28 mouse cellular contexts compared by ENCODE assay signal in the genomic region with DNA sequence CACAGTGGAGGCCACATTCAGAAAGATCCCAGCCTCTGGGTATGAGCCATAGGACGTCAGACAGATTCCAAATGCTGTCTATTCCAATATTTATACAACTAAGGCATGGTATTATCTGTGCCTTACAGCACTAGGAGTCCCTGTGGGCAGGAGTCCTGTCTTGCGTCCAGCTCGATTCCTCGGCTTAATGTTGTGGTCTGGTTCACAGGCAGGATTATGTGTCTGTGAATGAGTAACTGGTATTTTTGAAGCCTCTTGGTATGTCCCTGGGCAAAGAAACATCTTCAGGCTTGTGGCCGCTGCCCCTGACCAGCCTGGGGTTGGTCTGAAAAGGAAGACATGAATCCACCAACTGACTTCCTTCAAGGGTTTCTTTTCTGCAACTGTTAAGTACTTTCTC.
A peak's percentile ranks its signal among the peaks of the same experiment; 100 is the strongest.
DNase-seq lines count a peak whose midpoint lies in the region; ATAC-seq and TF ChIP-seq lines count a peak whose summit lies in the region.
"Had no signal": no experiment of that assay in that cellular context is flagged by ENCODE, and none has a peak within 500 bp of the region (broad histone marks: within the 10 kb centered on the region; RNA-seq: fewer than 3 reads in every experiment).

No protein-coding gene starts in this region.

- no peaks in the 10 kb centered on the region for H3K27me3 ChIP-seq in midbrain, embryonic 11.5 days (ENCODE audit: control insufficient read depth, insufficient read depth, low read length)
- no peaks in the 10 kb centered on the region for H3K27me3 ChIP-seq in midbrain, embryonic 16.5 days (ENCODE audit: control insufficient read depth, insufficient read depth, low read depth, low read length)
- no peaks in the 10 kb centered on the region for H3K27me3 ChIP-seq in Patski
- no peaks in the 10 kb centered on the region for H3K27me3 ChIP-seq in myocyte (ENCODE audit: control insufficient read depth, insufficient read depth, insufficient read length)
- H3K27me3 ChIP-seq: embryonic facial prominence, embryonic 12.5 days; embryonic facial prominence, embryonic 15.5 days; forebrain, embryonic 15.5 days; heart, embryonic 13.5 days had no signal

- no peak overlapping the region for H3K4me2 ChIP-seq in midbrain, embryonic 11.5 days
- no peak overlapping the region for H3K4me2 ChIP-seq in midbrain, embryonic 16.5 days (ENCODE audit: low read length)
- H3K4me2 ChIP-seq in myocyte (ENCODE audit: low read depth) = peak overlapping the region; percentile 32
- H3K4me2 ChIP-seq: embryonic facial prominence, embryonic 12.5 days; embryonic facial prominence, embryonic 15.5 days; forebrain, embryonic 12.5 days; forebrain, embryonic 15.5 days; heart, embryonic 13.5 days; hindbrain, embryonic 14.5 days had no signal

- CTCF ChIA-PET in Patski (lab: Charles Lee) = interaction anchor here (1.5 kb wide), 1 partner anchor 10 kb away, joined by 3 read pairs; no protein-coding TSS in a partner anchor

- ATAC-seq in midbrain, embryonic 11.5 days (ENCODE audit: low FRiP score) = no peak
- ATAC-seq in midbrain, embryonic 16.5 days = no peak
- peak; percentile 95 for ATAC-seq in Patski
- ATAC-seq: CD4-positive, CD25-positive, alpha-beta regulatory T cell, adult 4 months; forebrain, embryonic 15.5 days; hindbrain, postnatal 0 days had no signal

- POLR2A ChIA-PET in Patski (lab: Charles Lee) = no interaction called here

- H3K79me2 ChIP-seq in myocyte (ENCODE audit: control insufficient read depth, insufficient read depth) = no peaks in the 10 kb centered on the region

- H3K4me3 ChIP-seq in midbrain, embryonic 11.5 days (ENCODE audit: low read depth, low read length) = no peak overlapping the region
- no peak overlapping the region for H3K4me3 ChIP-seq in midbrain, embryonic 16.5 days (ENCODE audit: low read depth, low read length)
- no peak overlapping the region for H3K4me3 ChIP-seq in myocyte
- H3K4me3 ChIP-seq: embryonic facial prominence, embryonic 12.5 days; embryonic facial prominence, embryonic 15.5 days; erythroblast, embryonic 14.5 days; forebrain, embryonic 12.5 days; forebrain, embryonic 15.5 days; heart, adult 2 months; heart, embryonic 10.5 days; heart, embryonic 13.5 days had no signal

- no peak for TF ChIP-seq CTCF in Patski (IDR thresholded peaks at IDR 0.05)

- no peaks in the 10 kb centered on the region for H3K4me1 ChIP-seq in midbrain, embryonic 11.5 days (ENCODE audit: control insufficient read depth, insufficient read depth, low read length)
- no peaks in the 10 kb centered on the region for H3K4me1 ChIP-seq in midbrain, embryonic 16.5 days (ENCODE audit: control insufficient read depth, insufficient read depth, low read length)
- H3K4me1 ChIP-seq: embryonic facial prominence, embryonic 12.5 days; embryonic facial prominence, embryonic 15.5 days; heart, embryonic 10.5 days; heart, embryonic 13.5 days had no signal

- DNase-seq in kidney, adult 9 months = peak; percentile 28
- no peak for DNase-seq in kidney, postnatal 14 days
- DNase-seq in midbrain, embryonic 11.5 days (ENCODE audit: low spot score, missing footprints) = peak; percentile 85
- DNase-seq in Patski (ENCODE audit: low read depth, low spot score) = peak; percentile 86
- no peak for DNase-seq in MN1 (ENCODE audit: low spot score)
- DNase-seq: adrenal gland, adult 2 months; adrenal gland, postnatal 14 days; cerebellum, adult 11 months; cerebellum, adult 2 months; cerebellum, adult 9-11 months; cerebellum, postnatal 25 days; gastrocnemius, postnatal 10 days; gastrocnemius, postnatal 36 days; heart, adult 2 months; heart, postnatal 14 days; heart, postnatal 4 days had no signal

- H3K9me3 ChIP-seq in midbrain, embryonic 11.5 days (ENCODE audit: control insufficient read depth, low read length) = no peaks in the 10 kb centered on the region
- H3K9me3 ChIP-seq in midbrain, embryonic 16.5 days (replicated peaks; ENCODE audit: control insufficient read depth, low read length, poor library complexity, severe bottlenecking) = no peaks in the 10 kb centered on the region
- H3K9me3 ChIP-seq: embryonic facial prominence, embryonic 12.5 days; embryonic facial prominence, embryonic 15.5 days; forebrain, embryonic 12.5 days; forebrain, embryonic 15.5 days; heart, embryonic 10.5 days; heart, embryonic 13.5 days had no signal

- no peak overlapping the region for H3K9ac ChIP-seq in midbrain, embryonic 11.5 days (ENCODE audit: low read length)
- H3K9ac ChIP-seq in midbrain, embryonic 16.5 days (ENCODE audit: low read depth, low read length) = no peak overlapping the region
- H3K9ac ChIP-seq: embryonic facial prominence, embryonic 12.5 days; embryonic facial prominence, embryonic 15.5 days; forebrain, embryonic 12.5 days; forebrain, embryonic 15.5 days; heart, embryonic 13.5 days; hindbrain, embryonic 14.5 days had no signal

- no peaks in the 10 kb centered on the region for H3K36me3 ChIP-seq in midbrain, embryonic 11.5 days (ENCODE audit: control insufficient read depth, insufficient read depth, low read length)
- no peaks in the 10 kb centered on the region for H3K36me3 ChIP-seq in midbrain, embryonic 16.5 days (ENCODE audit: control insufficient read depth, insufficient read depth, low read length)
- H3K36me3 ChIP-seq in myocyte (ENCODE audit: control insufficient read depth, insufficient read depth) = no peaks in the 10 kb centered on the region
- H3K36me3 ChIP-seq: embryonic facial prominence, embryonic 12.5 days; embryonic facial prominence, embryonic 15.5 days; forebrain, embryonic 12.5 days; forebrain, embryonic 15.5 days; heart, embryonic 10.5 days; heart, embryonic 13.5 days had no signal

- 58% methylated on average over 5 of the region's 5 CpGs for WGBS in midbrain, embryonic 11.5 days
- 38% methylated on average over 5 of the region's 5 CpGs for WGBS in midbrain, embryonic 16.5 days

- no peak for TF ChIP-seq POLR2A in myocyte (IDR thresholded peaks at IDR 0.05; ENCODE audit: insufficient read length, low read depth)

- no peak overlapping the region for H3ac ChIP-seq in myocyte (ENCODE audit: control insufficient read depth, insufficient read length)

- no peak overlapping the region for H3K27ac ChIP-seq in midbrain, embryonic 11.5 days (ENCODE audit: low read depth, low read length)
- H3K27ac ChIP-seq in midbrain, embryonic 16.5 days (ENCODE audit: low read length) = no peak overlapping the region
- H3K27ac ChIP-seq: embryonic facial prominence, embryonic 12.5 days; embryonic facial prominence, embryonic 15.5 days; forebrain, embryonic 12.5 days; forebrain, embryonic 15.5 days; heart, adult 2 months; heart, embryonic 10.5 days; heart, embryonic 13.5 days; hindbrain, embryonic 14.5 days; hindbrain, postnatal 0 days had no signal

- in situ Hi-C loops in Patski (cut with MboI; ENCODE audit: low pct_unique_long_range_greater_than_20kb) = no loop called here

TF ChIP-seq in myocyte, 11 proteins besides CTCF, POLR2A, EP300 and RAD21:
- TF ChIP-seq TCF3 (IDR thresholded peaks at IDR 0.05; ENCODE audit: insufficient read length, low read depth) (no peak), MAX (IDR thresholded peaks at IDR 0.05; ENCODE audit: low read depth) (no peak), SRF (IDR thresholded peaks at IDR 0.05; ENCODE audit: control insufficient read depth, insufficient read length, low read depth) (no peak)

Comparison
In these comparisons a context has a peak if more than half of its experiments do, and no peak if none do; other contexts are left out.
1. DNase-seq: peak in kidney, adult 9 months (single experiment), midbrain, embryonic 11.5 days (single experiment) and Patski (single experiment); none in kidney, postnatal 14 days (single experiment) and MN1 (single experiment).